Mouse (Mus musculus) right cerebral cortex, postnatal 14 days (tissue): ENCODE measurements around the gene Olfr96.

ENCODE experiments used
- DNase-seq: peaks from one replicate; pipeline ENCODE4 v3.0.0; 2022

Olfr96 gene

DNA sequence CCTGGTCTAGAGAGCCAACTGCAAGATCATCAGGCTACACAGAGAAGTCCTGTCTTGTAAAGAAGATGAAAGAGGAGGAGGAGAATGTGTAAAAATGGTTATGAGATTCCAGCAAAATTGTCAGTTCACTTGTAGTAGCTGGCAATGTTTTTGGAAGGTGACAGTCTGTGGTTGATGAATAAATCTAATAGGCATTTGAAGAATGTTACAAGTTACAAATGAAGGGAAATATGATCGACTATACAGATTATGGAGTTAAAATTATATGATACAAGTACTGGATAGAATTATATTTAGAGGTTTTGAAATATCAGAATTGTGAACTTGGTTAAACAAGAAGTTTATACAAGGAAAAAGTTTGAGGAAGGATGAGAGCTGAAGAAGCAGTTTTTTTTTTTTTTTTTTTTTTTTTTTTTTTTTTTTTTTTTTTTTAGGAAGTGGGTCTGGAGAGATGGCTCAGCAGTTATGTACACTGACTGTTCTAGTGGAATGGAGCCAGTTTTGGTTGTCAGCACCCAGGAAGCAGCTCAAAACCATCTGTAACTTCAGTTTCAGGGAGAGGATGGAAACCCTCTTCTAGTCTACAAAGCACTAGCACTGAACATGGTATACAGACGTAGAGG lies 55.8 kb downstream of the Olfr96 start:
- DNase-seq: no peak
